In the genomic region with DNA sequence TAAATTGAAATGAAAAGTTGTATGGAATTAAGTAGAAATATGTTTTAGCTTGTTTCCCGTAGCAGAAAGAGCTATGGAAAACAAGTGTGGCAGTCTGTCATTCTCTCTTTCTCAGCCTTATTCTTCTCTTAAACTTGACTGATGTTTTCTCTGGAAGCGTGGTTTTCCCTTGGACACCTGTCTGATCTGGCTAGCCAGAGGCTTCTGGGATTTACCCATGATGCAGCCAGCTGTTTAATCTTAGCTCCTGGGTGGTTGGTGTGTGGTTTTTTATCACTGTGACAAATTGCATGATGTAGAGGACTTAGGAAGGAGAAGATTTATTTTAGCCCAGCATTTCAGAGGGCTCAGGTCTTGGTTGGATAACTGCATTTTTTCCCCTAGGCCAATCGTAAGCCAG, we compare ENCODE assay signal across 11 mouse cellular contexts.
"Had no signal": no experiment of that assay in that cellular context is flagged by ENCODE, and none has a peak within 500 bp of the region (broad histone marks: within the 10 kb centered on the region; RNA-seq: fewer than 3 reads in every experiment).

No protein-coding gene starts in this region.

- H3K27ac ChIP-seq: limb, embryonic 10.5 days; liver, embryonic 15.5 days had no signal

- H3K9ac ChIP-seq: liver, embryonic 15.5 days; midbrain, embryonic 13.5 days; neural tube, embryonic 12.5 days had no signal

- H3K4me1 ChIP-seq: limb, embryonic 10.5 days; liver, embryonic 15.5 days had no signal

- DNase-seq: lung, adult 2 months; lung, postnatal 36 days; retina, postnatal 1 day; thymus, postnatal 36 days had no signal

- H3K9me3 ChIP-seq: limb, embryonic 10.5 days; liver, embryonic 15.5 days; midbrain, embryonic 13.5 days; neural tube, embryonic 12.5 days had no signal

- H3K4me3 ChIP-seq: left cerebral cortex, adult 2 months; limb, embryonic 10.5 days; liver, embryonic 15.5 days; midbrain, embryonic 13.5 days; neural tube, embryonic 12.5 days had no signal

- H3K36me3 ChIP-seq: limb, embryonic 10.5 days; liver, embryonic 15.5 days had no signal

- ATAC-seq: lung, postnatal 0 days; midbrain, embryonic 13.5 days had no signal

- H3K27me3 ChIP-seq: liver, embryonic 15.5 days; midbrain, embryonic 13.5 days; neural tube, embryonic 12.5 days had no signal

- H3K4me2 ChIP-seq: liver, embryonic 11.5 days; liver, embryonic 15.5 days; midbrain, embryonic 13.5 days; neural tube, embryonic 12.5 days had no signal
